Mouse (Mus musculus) CH12.LX (cell line): ENCODE data around the gene Rasgrf2. TPM values are rescaled to one million over a fixed set of nuclear protein-coding genes. Genes with fewer than 3 reads are reported as not detected.

Experiments used
- DNase-seq: peaks from one replicate; pipeline ENCODE4 v3.0.0-alpha.2; 2013; ENCODE audit errors: extremely low read depth
- H3K27ac ChIP-seq: 2 replicates; pipeline ENCODE4 v1.5.1; 2012; ENCODE audit warnings: low read depth, mild to moderate bottlenecking, control low read depth, moderate library complexity; ENCODE audit not compliant: insufficient read depth
- H3K27me3 ChIP-seq: replicated peaks from 2 replicates; pipeline ENCODE3; 2012; ENCODE audit warnings: inconsistent platforms
- H3K36me3 ChIP-seq, 2 experiments: replicated peaks in 1 of 2; 2 replicates each; pipeline versions ENCODE3 to v1.6.1; 2012; ENCODE audit warnings: inconsistent platforms in 1 of 2, low read length in 1 of 2, mild to moderate bottlenecking in 1 of 2, mixed read lengths in 1 of 2, moderate library complexity in 1 of 2; ENCODE audit not compliant: control insufficient read depth in 1 of 2, insufficient read depth in 1 of 2
- H3K4me1 ChIP-seq, 2 experiments: 2 replicates each; pipeline ENCODE4 v1.6.1; 2012; ENCODE audit warnings: inconsistent platforms in 1 of 2, moderate library complexity in 1 of 2; ENCODE audit not compliant: insufficient read depth in 2 of 2, control insufficient read depth in 1 of 2
- H3K4me2 ChIP-seq: 2 replicates; pipeline ENCODE4 v1.6.1; 2012; ENCODE audit warnings: low read depth, mild to moderate bottlenecking, control low read depth; ENCODE audit not compliant: poor library complexity, insufficient read depth, severe bottlenecking
- H3K4me3 ChIP-seq, 3 experiments: fragments of 150-350 bp in 1 of 3; sonication (generic) in 1 of 3; replicated peaks in 1 of 3; 2 replicates each; pipeline versions ENCODE3 to v1.5.1; 2011 to 2012; ENCODE audit warnings: low read depth in 2 of 3, low read length in 2 of 3, mild to moderate bottlenecking in 2 of 3, moderate library complexity in 2 of 3, control low read depth in 1 of 3, improper control_type of control experiment in 1 of 3, inconsistent platforms in 1 of 3, mixed read lengths in 1 of 3; ENCODE audit not compliant: poor library complexity in 1 of 3
- H3K79me2 ChIP-seq: replicated peaks from 2 replicates; pipeline ENCODE4 v1.6.1; 2012; ENCODE audit warnings: mild to moderate bottlenecking, moderate library complexity; ENCODE audit not compliant: control insufficient read depth, poor library complexity, insufficient read depth, severe bottlenecking; ENCODE audit errors: extremely low read depth
- H3K9ac ChIP-seq: 2 replicates; pipeline ENCODE4 v1.6.1; 2012; ENCODE audit warnings: low read depth, mild to moderate bottlenecking, control low read depth, moderate library complexity; ENCODE audit not compliant: insufficient read depth
- H3K9me3 ChIP-seq: replicated peaks from 2 replicates; pipeline ENCODE3; 2012; ENCODE audit warnings: low read length, inconsistent platforms, mixed read lengths
- BHLHE40 ChIP-seq: IDR thresholded peaks from 2 replicates; pipeline ENCODE4 v1.6.1; 2011; ENCODE audit warnings: mild to moderate bottlenecking, low read depth, low read length, improper control_type of control experiment
- CHD2 ChIP-seq: IDR thresholded peaks from 2 replicates; pipeline ENCODE4 v1.6.1; 2011; ENCODE audit warnings: low read length, improper control_type of control experiment
- CTCF ChIP-seq, 2 experiments: IDR thresholded peaks in 1 of 2; conservative IDR thresholded peaks in 1 of 2; 2 replicates each; pipeline ENCODE4 v1.5.1; 2011 to 2012; ENCODE audit warnings: low read depth in 2 of 2, low read length in 2 of 2, improper control_type of control experiment in 1 of 2, inconsistent platforms in 1 of 2, mild to moderate bottlenecking in 1 of 2, moderate library complexity in 1 of 2
- ELF1 ChIP-seq: IDR thresholded peaks from 2 replicates; pipeline ENCODE4 v1.6.1; 2014; ENCODE audit warnings: low read depth, mild to moderate bottlenecking, inconsistent platforms, low read length, improper control_type of control experiment
- GABPA ChIP-seq: IDR thresholded peaks from 2 replicates; pipeline ENCODE4 v1.6.1; 2012; ENCODE audit warnings: low read depth, low read length, improper control_type of control experiment, inconsistent platforms; ENCODE audit not compliant: insufficient replicate concordance
- HCFC1 ChIP-seq: IDR thresholded peaks from 2 replicates; pipeline ENCODE4 v1.6.1; 2012; ENCODE audit warnings: low read depth, mild to moderate bottlenecking, inconsistent platforms, low read length, improper control_type of control experiment
- IRF4 ChIP-seq: IDR thresholded peaks from 2 replicates; pipeline ENCODE4 v1.6.1; 2014; ENCODE audit warnings: low read depth, mild to moderate bottlenecking, inconsistent platforms, low read length, improper control_type of control experiment
- MAX ChIP-seq: IDR thresholded peaks from 2 replicates; pipeline ENCODE4 v1.6.1; 2011; ENCODE audit warnings: low read length, improper control_type of control experiment
- MEF2A ChIP-seq: IDR thresholded peaks from 2 replicates; pipeline ENCODE4 v1.6.1; 2014; ENCODE audit warnings: low read depth, mild to moderate bottlenecking, inconsistent platforms, low read length, improper control_type of control experiment, borderline replicate concordance
- MXI1 ChIP-seq: IDR thresholded peaks from 2 replicates; pipeline ENCODE4 v1.6.1; 2011; ENCODE audit warnings: mild to moderate bottlenecking, low read depth, low read length, improper control_type of control experiment
- MYC ChIP-seq: IDR thresholded peaks from 2 replicates; pipeline ENCODE4 v1.6.1; 2011; ENCODE audit warnings: low read depth, mild to moderate bottlenecking, improper control_type of control experiment, low read length
- NRF1 ChIP-seq: IDR thresholded peaks from 2 replicates; pipeline ENCODE4 v1.6.1; 2014; ENCODE audit warnings: low read depth, mild to moderate bottlenecking, inconsistent platforms, low read length, improper control_type of control experiment, moderate library complexity
- POLR2AphosphoS2 ChIP-seq: IDR thresholded peaks from 2 replicates; pipeline ENCODE4 v1.6.1; 2011; ENCODE audit warnings: low read depth, low read length, improper control_type of control experiment
- RAD21 ChIP-seq: IDR thresholded peaks from 2 replicates; pipeline ENCODE4 v1.6.1; 2011; ENCODE audit warnings: low read depth, mild to moderate bottlenecking, low read length, improper control_type of control experiment, moderate library complexity
- RCOR1 ChIP-seq: conservative IDR thresholded peaks from 2 replicates; pipeline ENCODE4 v1.6.1; 2012; ENCODE audit warnings: low read depth, mild to moderate bottlenecking, inconsistent platforms, low read length, improper control_type of control experiment
- SIN3A ChIP-seq: IDR thresholded peaks from 2 replicates; pipeline ENCODE4 v1.6.1; 2012; ENCODE audit warnings: low read length, improper control_type of control experiment, inconsistent platforms
- SMC3 ChIP-seq: IDR thresholded peaks from 2 replicates; pipeline ENCODE4 v1.6.1; 2011; ENCODE audit warnings: low read depth, low read length, improper control_type of control experiment
- USF1 ChIP-seq: IDR thresholded peaks from 2 replicates; pipeline ENCODE4 v1.6.1; 2014; ENCODE audit warnings: low read depth, mild to moderate bottlenecking, inconsistent platforms, low read length, improper control_type of control experiment
- ZC3H11A ChIP-seq: IDR thresholded peaks from 2 replicates; pipeline ENCODE4 v1.6.1; 2012; ENCODE audit warnings: low read depth, mild to moderate bottlenecking, inconsistent platforms, low read length, improper control_type of control experiment
- ZMIZ1 ChIP-seq: IDR thresholded peaks from 2 replicates; pipeline ENCODE4 v1.6.1; 2012; ENCODE audit warnings: low read depth, mild to moderate bottlenecking, inconsistent platforms, low read length, improper control_type of control experiment
- dilution Hi-C: fragments of 300-500 bp; cut with MboI; formaldehyde crosslinking; loops from 2 replicates; pipeline ENCODE4 v1.14.3; 2020; ENCODE audit warnings: low sequenced_read_pairs; ENCODE audit not compliant: extremely low pct_unique_long_range_greater_than_20kb, extremely low pct_ligation_motif_present
- in situ Hi-C: fragments of 300-500 bp; cut with MboI; formaldehyde crosslinking; loops from 3 replicates; pipeline ENCODE4 v1.14.3; 2019; ENCODE audit warnings: low sequenced_read_pairs, low pct_ligation_motif_present, low pct_unique_long_range_greater_than_20kb, mixed read lengths
- polyA plus RNA-seq: library from polyadenylated mRNA; unstranded; fragments of >175 nt; gene quantifications from 2 replicates; pipeline ENCODE4 v1.2.1, GENCODE M21; 2012; ENCODE audit warnings: low read depth; ENCODE audit not compliant: insufficient read length
- total RNA-seq, 2 experiments: library from RNA; depleted of rRNA; stranded (reverse); fragments of 300-350 nt in 1 of 2; fragments of >200 nt in 1 of 2; gene quantifications; 2 replicates each; pipeline ENCODE4 v1.2.3; 2012 to 2014

Rasgrf2 gene
- total and polyA plus RNA-seq, 3 experiments = 2.6 to 5.0 (median 4.7) TPM

- Histone ChIP-seq H3K9me3 (no peaks in the 10 kb centered on the region), H3K4me1 (peaks cover 0 to 16% of the 10 kb centered on the region in 2 experiments; a peak in 2 of 4 replicates), H3K36me3 (no peaks in the 10 kb centered on the region), H3K4me3 (no peak overlapping the region), H3K27me3 (no peaks in the 10 kb centered on the region), H3K79me2 (no peaks in the 10 kb centered on the region), H3K4me2 (no peak overlapping the region), H3K27ac (no peak overlapping the region), H3K9ac (no peak overlapping the region)
- TF ChIP-seq NRF1 (no peak), HCFC1 (no peak), RCOR1 (no peak), IRF4 (no peak), USF1 (no peak), ZC3H11A (no peak), MYC (no peak), CHD2 (no peak), ZMIZ1 (no peak), MAX (no peak), MXI1 (no peak), MEF2A (no peak), POLR2AphosphoS2 (no peak), SIN3A (no peak), RAD21 (no peak), ELF1 (no peak), BHLHE40 (no peak), CTCF (conservative IDR thresholded peaks at IDR 0.05 in 1 of 2, IDR thresholded peaks at IDR 0.05 in 1 of 2; ENCODE audit: low read depth in 2 of 2, low read length in 2 of 2) (no peak)
- dilution Hi-C loops (no loop called here), in situ Hi-C loops (no loop called here)
- no peak for DNase-seq
Observed at GRCm38 (mm10) chr13:91874565-91874964, 256.9 kb downstream of the Rasgrf2 start.

GRCm38 (mm10) chr13:91873734-91874329 lies 257.6 kb downstream of the Rasgrf2 start:
- no peak overlapping the region for H3K9ac ChIP-seq
- in situ Hi-C loops = no loop called here
- TF ChIP-seq ZMIZ1 (no peak), USF1 (no peak), SMC3 (no peak), MYC (no peak), HCFC1 (no peak), GABPA (no peak), ELF1 (no peak), RAD21 (no peak)

More at GRCm38 (mm10) chr13:91873734-91874329, 257.6 kb downstream of the Rasgrf2 start:
- dilution Hi-C loops = no loop called here
- no peaks in the 10 kb centered on the region for H3K9me3 ChIP-seq
- H3K4me3 ChIP-seq = no peak overlapping the region
- DNase-seq = no peak
- H3K79me2 ChIP-seq = no peaks in the 10 kb centered on the region
- no peaks in the 10 kb centered on the region for H3K27me3 ChIP-seq
- no peak overlapping the region for H3K4me2 ChIP-seq
- H3K27ac ChIP-seq = no peak overlapping the region
- no peaks in the 10 kb centered on the region for H3K36me3 ChIP-seq
- peaks cover 0 to 16% of the 10 kb centered on the region in 2 experiments; a peak in 2 of 4 replicates for H3K4me1 ChIP-seq
